Mouse (Mus musculus) thymus, adult 2 months (tissue): ENCODE measurements around the gene Fhit. TPM values are rescaled to one million over a fixed set of nuclear protein-coding genes. Genes with fewer than 3 reads are reported as not detected.
"Not testable (repeated sequence)": the region's sequence is repeated elsewhere in the genome, so short reads cannot be mapped to it uniquely, and the experiment has no call there.

Source experiments
- DNase-seq: peaks from one replicate; pipeline ENCODE4 v3.0.0; 2021
- H3K27ac ChIP-seq: fragments of 200-500 bp; 2 replicates; pipeline ENCODE4 v1.5.1; 2012; ENCODE audit warnings: low read length, control low read depth; ENCODE audit not compliant: control insufficient read depth, insufficient read depth
- H3K27me3 ChIP-seq: fragments of 200-500 bp; 2 replicates; pipeline ENCODE4 v1.6.1; 2012; ENCODE audit warnings: mild to moderate bottlenecking, low read length, moderate library complexity, mixed read lengths; ENCODE audit not compliant: control insufficient read depth, insufficient read depth
- H3K36me3 ChIP-seq: fragments of 200-500 bp; 2 replicates; pipeline ENCODE4 v1.6.1; 2012; ENCODE audit warnings: mild to moderate bottlenecking, low read length, moderate library complexity; ENCODE audit not compliant: control insufficient read depth, insufficient read depth
- H3K4me1 ChIP-seq: fragments of 200-500 bp; replicated peaks from 2 replicates; pipeline ENCODE4 v1.6.1; 2012; ENCODE audit warnings: low read length; ENCODE audit not compliant: control insufficient read depth, insufficient read depth
- H3K4me3 ChIP-seq: fragments of 200-500 bp; 2 replicates; pipeline ENCODE4 v1.5.1; 2012; ENCODE audit warnings: mild to moderate bottlenecking, low read length, control low read depth, moderate library complexity; ENCODE audit not compliant: control insufficient read depth, insufficient read depth
- CTCF ChIP-seq: fragments of 200-500 bp; IDR thresholded peaks from 2 replicates; pipeline ENCODE4 v1.5.1; 2012; ENCODE audit warnings: mild to moderate bottlenecking, control low read depth, low read length, moderate library complexity, borderline replicate concordance; ENCODE audit not compliant: control insufficient read depth, poor library complexity, insufficient read depth; ENCODE audit errors: extremely low read depth
- POLR2A ChIP-seq: fragments of 200-500 bp; IDR thresholded peaks from 2 replicates; pipeline ENCODE4 v1.6.1; 2012; ENCODE audit warnings: mild to moderate bottlenecking, low read length, control low read depth, moderate library complexity; ENCODE audit not compliant: control insufficient read depth, poor library complexity, insufficient read depth; ENCODE audit errors: extremely low read depth
- WGBS: fragments of 180-500 bp; shearing (Covaris S2); methylation state at CpG from one replicate; pipeline ENCODE4 v1.1.7; 2018; 5-methylcytosine and 5-hydroxymethylcytosine counted together
- polyA plus RNA-seq: library from polyadenylated mRNA; depleted of rRNA; stranded (reverse); fragments of >200 nt; gene quantifications from 2 replicates; pipeline ENCODE4 v1.2.3, GENCODE M21; 2012

The Fhit gene
- polyA plus RNA-seq, 1 experiment: 5.4 TPM

DNA sequence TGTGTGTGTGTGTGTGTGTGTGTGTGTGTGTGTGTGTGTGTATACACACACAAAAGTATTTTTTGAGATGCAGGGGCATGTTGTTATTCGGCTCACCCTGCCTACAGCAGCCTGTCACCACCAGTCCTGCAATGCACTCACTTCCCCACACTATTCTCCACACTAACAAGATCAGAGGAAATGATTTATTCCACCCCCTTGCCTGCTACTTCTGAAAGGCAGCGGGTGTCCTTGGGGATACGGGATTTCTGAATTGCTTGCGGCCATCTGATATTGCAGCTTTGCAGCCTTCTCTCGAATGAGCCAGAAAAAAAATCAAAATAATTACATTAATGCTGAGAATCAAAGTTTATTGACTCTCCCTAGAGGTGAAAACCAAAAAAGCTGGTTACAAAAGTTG is 78.4 kb downstream of the Fhit start:
- H3K36me3 ChIP-seq: no peaks in the 10 kb centered on the region
- H3K27ac ChIP-seq: no peak overlapping the region
- H3K4me3 ChIP-seq: no peak overlapping the region
- no peaks in the 10 kb centered on the region for H3K27me3 ChIP-seq
- H3K4me1 ChIP-seq: no peaks in the 10 kb centered on the region
- TF ChIP-seq POLR2A: no peak
- TF ChIP-seq CTCF: no peak
- no peak for DNase-seq
- WGBS: 85% methylated on average over 5 of the region's 5 CpGs

DNA sequence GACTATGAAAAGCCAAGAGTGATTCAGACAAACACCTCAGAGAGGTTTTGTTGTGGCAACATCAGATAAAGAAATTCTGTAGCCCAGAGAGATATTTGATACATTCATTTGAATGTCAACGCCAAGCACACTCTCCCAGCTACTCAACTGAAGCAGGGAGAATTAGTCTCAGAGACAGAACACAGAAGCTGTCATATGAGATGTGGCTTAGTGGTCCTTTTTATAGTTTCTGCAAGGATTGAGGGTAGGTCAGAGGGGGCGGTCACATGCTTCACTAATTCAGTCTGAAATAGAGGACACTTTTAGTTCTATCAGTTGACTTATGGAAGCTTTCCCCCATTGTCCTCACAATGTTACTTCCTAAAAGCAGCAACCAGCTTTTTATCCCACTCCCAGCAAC is 98.2 kb downstream of the Fhit start:
- Histone ChIP-seq H3K27ac (no peak overlapping the region), H3K4me1 (no peaks in the 10 kb centered on the region), H3K27me3 (no peaks in the 10 kb centered on the region), H3K36me3 (no peaks in the 10 kb centered on the region), H3K4me3 (no peak overlapping the region)
- 92% methylated on average over 2 of the region's 2 CpGs for WGBS
- TF ChIP-seq CTCF (no peak), POLR2A (no peak)
- DNase-seq: no peak

DNA sequence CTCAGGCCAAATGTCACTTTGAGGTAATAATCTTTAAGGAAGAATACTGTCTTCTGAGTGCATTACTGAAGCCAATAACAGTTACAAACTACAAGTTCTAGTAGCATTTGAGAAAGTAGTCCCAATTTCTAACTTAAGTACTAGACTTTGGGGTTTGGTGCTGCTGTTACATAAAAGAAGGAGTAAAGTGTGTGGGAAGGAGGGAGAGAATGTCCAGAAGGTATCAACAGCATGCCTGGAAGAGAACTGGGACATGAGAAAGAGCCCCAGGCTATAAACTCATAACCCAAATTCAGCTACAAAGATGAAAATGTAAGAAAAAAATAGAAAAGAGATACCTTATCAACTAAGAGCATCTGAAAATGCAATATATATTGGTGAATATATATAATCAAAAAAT is 101.6 kb downstream of the Fhit start:
- Histone ChIP-seq H3K4me3 (no peak overlapping the region), H3K36me3 (no peaks in the 10 kb centered on the region), H3K27ac (no peak overlapping the region), H3K4me1 (no peaks in the 10 kb centered on the region), H3K27me3 (no peaks in the 10 kb centered on the region)
- no peak for DNase-seq
- TF ChIP-seq CTCF (no peak), POLR2A (no peak)

DNA sequence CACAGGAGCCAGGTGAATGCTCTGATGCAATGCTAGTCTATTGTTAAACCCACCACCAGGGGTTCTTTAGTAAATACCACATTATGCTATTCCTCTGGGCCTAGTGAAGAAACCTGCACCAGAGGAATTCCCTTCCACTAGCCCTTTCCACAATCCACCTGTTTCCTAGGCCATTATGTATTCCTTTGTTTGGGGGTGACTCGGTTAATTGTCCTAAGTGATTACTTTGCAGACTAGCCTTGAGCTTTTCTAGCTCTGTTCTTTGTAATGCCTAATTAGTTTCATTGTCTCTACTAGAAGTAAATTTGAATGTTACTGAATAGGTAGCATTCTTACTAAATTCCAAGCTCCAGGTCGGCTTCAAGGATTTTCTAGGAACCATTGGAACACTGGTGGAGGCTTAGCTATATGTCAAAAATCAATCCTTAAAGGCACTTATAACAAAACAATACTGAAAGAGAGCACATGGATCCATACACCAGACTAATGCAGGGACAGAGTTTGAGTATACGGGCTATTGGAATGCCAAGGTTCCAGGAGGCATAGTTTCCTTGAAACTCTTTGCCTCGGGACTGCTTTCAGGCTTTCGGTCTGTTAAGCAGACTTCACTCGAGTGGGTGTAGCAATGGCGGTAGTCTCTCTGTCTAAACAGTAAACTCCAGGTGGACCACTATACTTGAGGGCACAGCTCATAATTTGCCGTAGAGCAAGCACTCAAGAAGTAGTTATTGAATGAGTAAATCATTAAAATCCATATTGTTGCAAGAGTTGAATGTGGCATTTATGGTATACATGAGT is 122.1 kb downstream of the Fhit start:
- DNase-seq: not testable (repeated sequence)

DNA sequence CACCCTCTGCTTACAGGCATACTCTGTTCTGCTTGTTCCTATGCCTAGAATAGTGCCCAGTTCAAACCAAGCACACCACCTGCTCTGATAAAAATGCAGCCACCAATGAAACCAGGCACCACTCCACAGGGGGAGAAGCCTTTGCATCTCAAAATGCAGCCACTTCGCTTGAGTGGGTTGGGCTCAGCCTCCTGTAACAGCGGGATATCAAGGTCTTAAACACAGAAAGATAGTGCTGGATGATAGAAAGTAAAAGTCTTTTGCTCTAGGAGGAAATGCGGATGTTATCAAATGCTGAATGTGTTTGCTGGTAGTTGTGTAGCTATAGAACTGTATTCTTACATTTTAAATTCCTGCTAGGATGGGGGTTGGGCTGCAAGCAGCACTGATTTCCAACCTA is 140.4 kb downstream of the Fhit start:
- no peaks in the 10 kb centered on the region for H3K27me3 ChIP-seq
- H3K4me1 ChIP-seq: no peaks in the 10 kb centered on the region
- DNase-seq: no peak
- TF ChIP-seq CTCF (no peak), POLR2A (no peak)
- no peaks in the 10 kb centered on the region for H3K36me3 ChIP-seq
- H3K4me3 ChIP-seq: no peak overlapping the region
- H3K27ac ChIP-seq: no peak overlapping the region
- WGBS: 56% methylated on average over 3 of the region's 3 CpGs

More for the DNA sequence above, 122.1 kb downstream of the Fhit start:
- H3K4me1 ChIP-seq, H3K27me3 ChIP-seq, H3K36me3 ChIP-seq, H3K4me3 ChIP-seq, H3K27ac ChIP-seq: not testable (repeated sequence)
- 86% methylated on average over 8 of the region's 8 CpGs for WGBS

DNA sequence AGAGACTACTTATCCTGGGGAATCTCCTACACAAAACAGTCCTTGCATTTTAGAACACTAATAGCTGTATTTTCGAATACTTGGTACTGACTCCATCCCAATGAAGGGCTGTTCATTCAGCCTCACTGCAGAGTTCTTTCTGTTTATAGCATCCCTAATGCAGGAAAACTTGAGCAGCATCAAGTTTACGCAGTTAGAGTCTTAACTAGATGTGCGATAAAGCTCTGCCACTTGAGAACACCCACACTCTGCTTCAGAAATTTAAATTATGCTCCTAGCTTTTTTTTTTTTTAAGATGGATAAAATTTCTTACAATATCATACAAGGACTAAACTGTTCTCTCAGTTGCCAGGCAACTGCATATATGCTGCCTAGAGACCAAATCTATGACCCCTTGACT is 183.2 kb downstream of the Fhit start:
- Histone ChIP-seq H3K36me3 (no peaks in the 10 kb centered on the region), H3K27me3 (no peaks in the 10 kb centered on the region), H3K4me3 (no peak overlapping the region), H3K27ac (no peak overlapping the region), H3K4me1 (no peaks in the 10 kb centered on the region)
- 93% methylated on average over 3 of the region's 3 CpGs for WGBS
- no peak for TF ChIP-seq POLR2A
- no peak for TF ChIP-seq CTCF
- no peak for DNase-seq

DNA sequence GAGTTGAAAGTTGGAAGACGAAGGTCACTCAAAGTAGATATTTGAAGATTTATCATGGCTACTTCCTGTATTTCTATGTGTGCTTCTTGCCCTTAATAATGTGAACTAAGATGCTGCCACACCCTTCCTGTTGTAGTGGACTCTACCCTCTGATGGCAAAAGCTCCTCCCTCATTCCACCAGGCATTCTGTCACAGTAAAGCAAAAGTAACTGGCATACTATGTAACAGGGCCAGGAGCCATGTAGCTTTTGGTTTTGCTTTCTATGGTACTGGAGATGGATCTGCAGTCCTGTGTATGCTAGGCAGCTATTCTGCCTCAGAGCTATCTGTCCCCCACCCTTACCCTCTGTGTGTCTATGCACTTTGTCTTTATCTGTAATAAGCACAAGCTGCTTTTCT is 220.2 kb downstream of the Fhit start:
- no peaks in the 10 kb centered on the region for H3K4me1 ChIP-seq
- H3K4me3 ChIP-seq: no peak overlapping the region
- H3K27me3 ChIP-seq: no peaks in the 10 kb centered on the region
- DNase-seq: no peak
- 70% methylated on average over 1 of the region's 1 CpGs for WGBS
- no peak for TF ChIP-seq POLR2A
- no peak for TF ChIP-seq CTCF
- no peak overlapping the region for H3K27ac ChIP-seq
- no peaks in the 10 kb centered on the region for H3K36me3 ChIP-seq
